Mouse (Mus musculus): ENCODE results near the gene Thumpd2. TPM values are rescaled to one million over a fixed set of nuclear protein-coding genes. Genes with fewer than 3 reads are reported as not detected.

The Thumpd2 gene
- polyA plus RNA-seq, 1 experiment from 2014 or later = 15.8 TPM

Other genes with a start within 250 kb of the Thumpd2 start
- gene Tmem178, start 120.5 kb downstream of the Thumpd2 start, polyA plus RNA-seq (2014; fragmentation: Nextera tagmentation; extraction: Ambion mirVana) = 1.4 and 1.9 TPM in 2 replicates